Mouse (Mus musculus) adrenal gland, postnatal 10 days (tissue): ENCODE measurements around the gene Zbtb3. TPM values are rescaled to one million over a fixed set of nuclear protein-coding genes. Genes with fewer than 3 reads are reported as not detected.
A peak's percentile ranks its signal among the peaks of the same experiment; 100 is the strongest.

ENCODE experiments used
- DNase-seq: peaks from one replicate; pipeline ENCODE4 v3.0.0; 2021; ENCODE audit warnings: mixed read lengths
- total RNA-seq, 2 experiments: library from RNA; stranded (reverse); gene quantifications; 2 replicates each; pipeline ENCODE4 v1.2.3; 2021

Zbtb3 gene
- total RNA-seq, 2 experiments from 2014 or later = 2.0 to 2.3 TPM

- DNase-seq = peak; percentile 88
These were observed 37.8 kb downstream of the Zbtb3 start for GRCm38 (mm10) chr19:8839908-8840791.

- DNase-seq = no peak
These were observed 38.7 kb downstream of the Zbtb3 start for GRCm38 (mm10) chr19:8841012-8841411.

- DNase-seq = peak; percentile 41
These were observed 40.6 kb downstream of the Zbtb3 start for GRCm38 (mm10) chr19:8842961-8843360.

GRCm38 (mm10) chr19:8844371-8845129 is 42.2 kb downstream of the Zbtb3 start:
- peak; percentile 88 for DNase-seq

- DNase-seq = no peak
These were observed 46.0 kb downstream of the Zbtb3 start for GRCm38 (mm10) chr19:8848356-8848755.

- peak; percentile 43 for DNase-seq
These were observed 48.1 kb downstream of the Zbtb3 start, which contains the start of gene Lrrn4cl for GRCm38 (mm10) chr19:8850402-8850901. Gene Lrrn4cl (plus strand): TSS chr19:8850768.

GRCm38 (mm10) chr19:8851639-8852038 is 49.3 kb downstream of the Zbtb3 start:
- DNase-seq = peak; percentile 43

GRCm38 (mm10) chr19:8852236-8852928 is 50.0 kb downstream of the Zbtb3 start:
- peak; percentile 67 for DNase-seq

- no peak for DNase-seq
These were observed 50.8 kb downstream of the Zbtb3 start for GRCm38 (mm10) chr19:8853117-8853516.

Other genes with a start within 250 kb of the Zbtb3 start
- 1 to 10 TPM in 1 of 2 experiments, under 1 TPM in 1; 0.58 to 1.4 TPM for gene Slc22a8, start 211.3 kb upstream of the Zbtb3 start, total RNA-seq
- not detected for gene Slc22a6, start 184.5 kb upstream of the Zbtb3 start, total RNA-seq
- gene Chrm1, start 138.8 kb upstream of the Zbtb3 start, total RNA-seq = 1 to 10 TPM; 2.1 to 2.5 TPM
- gene Slc3a2, start 79.2 kb upstream of the Zbtb3 start, total RNA-seq = 100 to 1,000 TPM in 1 of 2 experiments, 10 to 100 TPM in 1; 97.4 to 178 TPM
- 10 to 100 TPM; 51.1 to 58.8 TPM for gene Wdr74, start 66.7 kb upstream of the Zbtb3 start, total RNA-seq
- gene 1700092M07Rik, start 61.8 kb upstream of the Zbtb3 start, total RNA-seq = 1 to 10 TPM; 1.3 to 3.1 TPM
- gene Stx5a, start 61.1 kb upstream of the Zbtb3 start, total RNA-seq = 10 to 100 TPM; 73.8 to 75.8 TPM
- gene Nxf1, start 45.5 kb upstream of the Zbtb3 start, total RNA-seq = 100 to 1,000 TPM in 1 of 2 experiments, 10 to 100 TPM in 1; 88.6 to 107 TPM
- 100 to 1,000 TPM; 101 to 127 TPM for gene Tmem223, start 31.6 kb upstream of the Zbtb3 start, total RNA-seq
- 10 to 100 TPM; 48.6 to 50.0 TPM for gene Tmem179b, start 28.1 kb upstream of the Zbtb3 start, total RNA-seq
- gene Taf6l, start 16.1 kb upstream of the Zbtb3 start, total RNA-seq = 10 to 100 TPM; 12.4 to 19.5 TPM
- 10 to 100 TPM; 81.3 to 90.4 TPM for gene Polr2g, start 4.0 kb upstream of the Zbtb3 start, total RNA-seq
- 10 to 100 TPM; 25.7 to 30.7 TPM for gene Ttc9c, start 16.8 kb downstream of the Zbtb3 start, total RNA-seq
- gene Hnrnpul2, start 17.5 kb downstream of the Zbtb3 start, total RNA-seq = 10 to 100 TPM; 58.0 to 62.7 TPM
- not detected for gene AC129217.1, start 27.2 kb downstream of the Zbtb3 start, total RNA-seq
- 100 to 1,000 TPM; 157 to 160 TPM for gene Bscl2, start 34.9 kb downstream of the Zbtb3 start, total RNA-seq
- 1 to 10 TPM; 5.8 to 9.8 TPM for gene Gng3, start 36.6 kb downstream of the Zbtb3 start, total RNA-seq
- 1 to 10 TPM; 5.5 to 6.1 TPM for gene Lrrn4cl, start 48.2 kb downstream of the Zbtb3 start, total RNA-seq
- 100 to 1,000 TPM; 193 to 217 TPM for gene Ubxn1, start 68.9 kb downstream of the Zbtb3 start, total RNA-seq
- 10 to 100 TPM; 69.1 to 79.0 TPM for gene Uqcc3, start 78.4 kb downstream of the Zbtb3 start, total RNA-seq
- 10 to 100 TPM in 1 of 2 experiments, 1 to 10 TPM in 1; 7.4 to 10.7 TPM for gene Lbhd1, start 81.2 kb downstream of the Zbtb3 start, total RNA-seq
- not detected for gene Gm49403, start 81.4 kb downstream of the Zbtb3 start, total RNA-seq
- 10 to 100 TPM; 31.5 to 31.9 TPM for gene 1810009A15Rik, start 86.3 kb downstream of the Zbtb3 start, total RNA-seq
- not detected for gene Gm49416, start 86.4 kb downstream of the Zbtb3 start, total RNA-seq
- 10 to 100 TPM; 23.7 to 25.2 TPM for gene Ints5, start 90.5 kb downstream of the Zbtb3 start, total RNA-seq
- 100 to 1,000 TPM; 142 to 150 TPM for gene Ganab, start 95.5 kb downstream of the Zbtb3 start, total RNA-seq
- 10 to 100 TPM; 55.1 to 59.3 TPM for gene B3gat3, start 117.8 kb downstream of the Zbtb3 start, total RNA-seq
- 10 to 100 TPM; 17.4 to 24.0 TPM for gene Rom1, start 126.8 kb downstream of the Zbtb3 start, total RNA-seq
- gene Eml3, start 127.0 kb downstream of the Zbtb3 start, total RNA-seq = 10 to 100 TPM; 43.6 to 53.3 TPM
- 100 to 1,000 TPM in 1 of 2 experiments, 10 to 100 TPM in 1; 94.8 to 111 TPM for gene Mta2, start 139.3 kb downstream of the Zbtb3 start, total RNA-seq
- 10 to 100 TPM; 17.4 to 19.3 TPM for gene Tut1, start 151.3 kb downstream of the Zbtb3 start, total RNA-seq
- gene Eef1g, start 164.5 kb downstream of the Zbtb3 start, total RNA-seq = 100 to 1,000 TPM; 355 to 407 TPM
- gene Ahnak, start 186.7 kb downstream of the Zbtb3 start, total RNA-seq = 100 to 1,000 TPM; 146 to 184 TPM